Mouse (Mus musculus) hindbrain, embryonic 13.5 days (tissue): Measurements from ENCODE around the gene Tmem220. TPM values are rescaled to one million over a fixed set of nuclear protein-coding genes. Genes with fewer than 3 reads are reported as not detected.

ENCODE experiments used
- ATAC-seq: fragments of 200-750 bp; cut with Nextera tagmentation; 2 replicates; pipeline ENCODE4 v1.8.0; 2017; ENCODE audit warnings: moderate TSS enrichment; ENCODE audit not compliant: low FRiP score
- H3K27ac ChIP-seq: fragments of 300-500 bp; sonication (generic); 2 replicates; pipeline ENCODE4 v1.5.1; 2015; ENCODE audit warnings: inconsistent platforms, mild to moderate bottlenecking, moderate library complexity
- H3K27me3 ChIP-seq: fragments of 300-500 bp; sonication (generic); 2 replicates; pipeline ENCODE4 v1.6.1; 2015; ENCODE audit warnings: mild to moderate bottlenecking, inconsistent platforms
- H3K36me3 ChIP-seq: fragments of 300-500 bp; sonication (generic); 2 replicates; pipeline ENCODE4 v1.6.1; 2015; ENCODE audit warnings: mild to moderate bottlenecking, inconsistent platforms
- H3K4me1 ChIP-seq: fragments of 300-500 bp; sonication (generic); replicated peaks from 2 replicates; pipeline ENCODE4 v1.6.1; 2015; ENCODE audit warnings: inconsistent platforms
- H3K4me2 ChIP-seq: fragments of 300-500 bp; sonication (generic); 2 replicates; pipeline ENCODE4 v1.6.1; 2015; ENCODE audit warnings: inconsistent platforms, mild to moderate bottlenecking, moderate library complexity
- H3K4me3 ChIP-seq: fragments of 300-500 bp; sonication (generic); 2 replicates; pipeline ENCODE4 v1.5.1; 2015; ENCODE audit warnings: mild to moderate bottlenecking, inconsistent platforms
- H3K9ac ChIP-seq: fragments of 300-500 bp; sonication (generic); 2 replicates; pipeline ENCODE4 v1.6.1; 2015; ENCODE audit warnings: mild to moderate bottlenecking, inconsistent platforms
- H3K9me3 ChIP-seq: fragments of 300-500 bp; sonication (generic); 2 replicates; pipeline ENCODE4 v1.6.1; 2016; ENCODE audit warnings: inconsistent platforms
- WGBS: fragments of 180-500 bp; shearing (Covaris S2); methylation state at CpG from one replicate; pipeline ENCODE4 v1.1.7; 2015; 5-methylcytosine and 5-hydroxymethylcytosine counted together
- polyA plus RNA-seq: library from polyadenylated mRNA; unstranded; fragments of >200 nt; fragmentation: Nextera tagmentation; extraction: Ambion mirVana; gene quantifications from 2 replicates; pipeline ENCODE4 v1.2.1, GENCODE M21; 2015

The Tmem220 gene
- polyA plus RNA-seq, 1 experiment from 2014 or later: 1.0 TPM

DNA sequence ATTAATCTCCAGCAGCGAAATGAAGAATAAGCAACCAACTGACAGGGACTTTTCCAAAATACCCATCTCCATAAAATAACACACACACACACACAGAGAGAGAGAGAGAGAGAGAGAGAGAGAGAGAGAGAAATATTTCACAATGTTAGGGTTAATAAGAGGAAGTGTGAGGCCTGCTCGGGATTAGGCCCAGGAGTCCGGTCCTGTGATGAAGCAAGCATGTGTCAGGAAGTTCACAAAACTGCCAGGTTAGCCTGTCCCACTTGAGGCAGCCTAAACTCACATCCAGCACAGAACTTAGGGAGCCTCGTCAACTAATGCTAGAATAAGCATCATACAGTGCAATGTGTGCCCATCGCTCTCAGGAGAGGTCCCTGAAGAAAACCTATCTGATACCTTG is 22.2 kb downstream of the Tmem220 start:
- peaks cover 29% of the 10 kb centered on the region for H3K36me3 ChIP-seq
- WGBS: 91% methylated on average over 5 of the region's 5 CpGs
- no peak overlapping the region for H3K4me3 ChIP-seq
- no peak for ATAC-seq
- no peak overlapping the region for H3K4me2 ChIP-seq
- no peaks in the 10 kb centered on the region for H3K9me3 ChIP-seq
- H3K27me3 ChIP-seq: no peaks in the 10 kb centered on the region
- H3K27ac ChIP-seq: no peak overlapping the region
- no peak overlapping the region for H3K9ac ChIP-seq
- H3K4me1 ChIP-seq: peaks cover 9% of the 10 kb centered on the region; the same call in 1 of the 2 replicates

DNA sequence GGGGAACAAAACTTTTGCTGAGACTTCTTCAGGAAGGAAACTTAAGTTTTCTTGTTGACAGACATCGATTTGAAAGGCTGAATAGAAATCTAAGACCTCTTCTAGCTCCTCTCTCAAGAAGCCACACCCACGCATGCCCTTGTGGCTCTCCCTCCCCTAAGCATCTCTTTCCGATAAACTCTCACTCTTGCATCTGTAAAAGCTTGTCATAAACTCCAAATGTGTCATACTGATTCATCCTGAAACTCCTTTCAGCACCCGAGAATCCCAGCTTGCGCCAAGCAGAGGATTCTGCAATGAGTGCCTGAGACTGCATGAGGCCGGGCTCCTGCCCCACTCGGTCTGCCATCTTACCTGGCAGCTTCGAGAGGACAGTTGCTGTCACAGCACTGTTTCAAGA is 23.5 kb downstream of the Tmem220 start:
- Histone ChIP-seq H3K9ac (no peak overlapping the region), H3K4me1 (peaks cover 15% of the 10 kb centered on the region), H3K27ac (no peak overlapping the region), H3K4me3 (no peak overlapping the region), H3K4me2 (no peak overlapping the region), H3K36me3 (peaks cover 26% of the 10 kb centered on the region), H3K27me3 (no peaks in the 10 kb centered on the region), H3K9me3 (no peaks in the 10 kb centered on the region)
- no peak for ATAC-seq
- WGBS: 93% methylated on average over 8 of the region's 8 CpGs

DNA sequence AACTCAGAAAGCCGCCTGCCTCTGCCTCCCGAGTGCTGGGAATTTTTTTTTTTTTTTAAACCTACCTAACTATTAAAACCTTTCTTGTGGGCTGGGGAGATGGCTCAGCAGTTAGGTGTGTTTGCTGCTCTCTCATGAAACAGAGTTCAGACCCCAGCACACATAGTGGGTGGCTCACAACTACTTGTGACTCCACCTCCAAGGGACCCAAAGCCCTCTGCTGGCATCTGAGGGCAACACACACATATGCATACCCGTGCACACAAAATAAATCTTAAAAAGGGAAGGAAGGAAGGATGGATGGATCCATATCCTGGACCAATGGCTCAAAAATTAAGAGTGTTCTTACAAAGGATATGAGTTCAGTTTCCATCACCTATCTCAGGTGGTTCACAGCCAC is 24.3 kb downstream of the Tmem220 start:
- Histone ChIP-seq H3K4me3 (no peak overlapping the region), H3K9ac (no peak overlapping the region), H3K9me3 (no peaks in the 10 kb centered on the region), H3K4me1 (peaks cover 23% of the 10 kb centered on the region), H3K36me3 (peaks cover 26% of the 10 kb centered on the region), H3K27me3 (no peaks in the 10 kb centered on the region), H3K27ac (no peak overlapping the region), H3K4me2 (no peak overlapping the region)
- WGBS: 94% methylated on average over 3 of the region's 3 CpGs
- no peak for ATAC-seq

DNA sequence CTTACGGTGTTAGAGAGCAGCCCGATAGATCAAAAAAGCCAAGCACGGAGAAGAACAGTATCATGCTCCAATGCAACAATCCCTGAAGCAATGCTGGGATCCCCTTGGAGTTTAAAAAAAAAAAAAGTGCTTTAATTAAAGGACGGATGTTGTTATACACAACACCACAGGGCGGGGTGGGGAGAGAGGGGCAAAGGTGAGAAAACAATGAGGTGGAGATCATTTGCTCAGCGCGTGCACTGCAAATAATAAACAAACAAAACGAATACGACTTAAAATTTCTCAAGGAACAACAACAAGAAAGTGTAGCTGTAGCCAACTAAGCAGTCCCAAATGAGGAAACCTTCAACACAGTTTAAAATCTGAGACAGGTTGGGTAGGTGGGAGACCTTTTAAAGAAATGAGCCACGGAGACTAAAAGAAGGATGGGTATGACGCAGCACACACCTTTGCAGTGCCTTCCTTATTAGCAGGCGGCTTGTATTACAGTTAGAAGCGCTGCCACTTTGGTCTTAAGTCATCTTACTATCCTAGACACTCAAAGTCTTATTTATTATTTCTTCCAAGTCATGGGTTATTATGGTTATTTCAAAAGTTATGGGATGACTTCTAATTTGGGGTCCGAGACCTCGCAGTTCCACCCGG is 26.8 kb downstream of the Tmem220 start:
- peak; percentile 69 for ATAC-seq
- peaks cover 34% of the 10 kb centered on the region for H3K36me3 ChIP-seq
- H3K4me2 ChIP-seq: peak overlapping the region; percentile 75
- peaks cover 25% of the 10 kb centered on the region for H3K4me1 ChIP-seq
- WGBS: 11% methylated on average over 16 of the region's 16 CpGs
- peak overlapping the region; percentile 88 for H3K27ac ChIP-seq
- peak overlapping the region; percentile 100 for H3K4me3 ChIP-seq
- H3K9ac ChIP-seq: peak overlapping the region; percentile 89
- no peaks in the 10 kb centered on the region for H3K9me3 ChIP-seq
- H3K27me3 ChIP-seq: no peaks in the 10 kb centered on the region

DNA sequence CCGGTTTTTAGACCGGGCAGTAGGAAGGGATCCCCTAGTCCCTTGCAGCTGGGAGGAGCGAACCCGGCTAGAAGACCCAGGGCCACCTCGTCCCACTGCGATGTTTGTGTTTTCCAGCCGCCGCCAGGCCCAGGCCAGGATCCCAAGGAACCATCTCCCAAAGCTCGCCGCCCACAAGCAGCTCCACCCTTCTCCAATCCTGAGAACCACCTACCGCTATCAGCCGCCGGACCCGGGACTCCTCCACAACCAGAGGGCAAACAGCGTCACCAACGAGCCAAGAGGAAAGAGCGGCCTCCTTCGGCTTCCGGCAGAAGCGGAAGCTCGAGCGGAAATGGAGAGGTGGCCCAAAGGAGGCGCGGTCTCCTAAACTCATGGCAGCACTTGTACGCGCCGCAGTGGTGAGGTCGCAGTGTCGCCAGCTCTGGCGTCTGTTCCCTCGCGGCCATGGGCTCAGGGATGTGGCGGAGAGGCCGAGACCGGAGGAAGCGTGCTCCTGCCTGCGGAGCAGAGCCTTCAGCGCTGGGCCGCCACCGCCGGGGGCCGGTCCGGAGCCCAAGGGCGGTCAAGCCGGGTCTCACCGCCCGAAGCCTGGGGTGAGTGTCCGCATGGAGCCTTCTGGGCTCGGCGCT is 27.5 kb downstream of the Tmem220 start, which contains the start of the genes Adprm and Sco1:
Gene Adprm (minus strand): TSS at position 274 of the 632 bp plus-strand sequence.
Gene Sco1 (plus strand): TSS at position 350 of the 632 bp plus-strand sequence.
- peaks cover 25% of the 10 kb centered on the region for H3K4me1 ChIP-seq
- peak within 1 kb of the TSS; percentile 89 for H3K9ac ChIP-seq
- peak within 1 kb of the TSS; percentile 75 for H3K4me2 ChIP-seq
- H3K4me3 ChIP-seq: peak within 1 kb of the TSS; percentile 100
- peak within 1 kb of the TSS; percentile 88 for H3K27ac ChIP-seq
- no peaks in the 10 kb centered on the region for H3K27me3 ChIP-seq
- H3K36me3 ChIP-seq: peaks cover 39% of the 10 kb centered on the region
- ATAC-seq: peak; percentile 95
- no peaks in the 10 kb centered on the region for H3K9me3 ChIP-seq
- WGBS: under 1% methylated on average over 50 of the region's 50 CpGs

DNA sequence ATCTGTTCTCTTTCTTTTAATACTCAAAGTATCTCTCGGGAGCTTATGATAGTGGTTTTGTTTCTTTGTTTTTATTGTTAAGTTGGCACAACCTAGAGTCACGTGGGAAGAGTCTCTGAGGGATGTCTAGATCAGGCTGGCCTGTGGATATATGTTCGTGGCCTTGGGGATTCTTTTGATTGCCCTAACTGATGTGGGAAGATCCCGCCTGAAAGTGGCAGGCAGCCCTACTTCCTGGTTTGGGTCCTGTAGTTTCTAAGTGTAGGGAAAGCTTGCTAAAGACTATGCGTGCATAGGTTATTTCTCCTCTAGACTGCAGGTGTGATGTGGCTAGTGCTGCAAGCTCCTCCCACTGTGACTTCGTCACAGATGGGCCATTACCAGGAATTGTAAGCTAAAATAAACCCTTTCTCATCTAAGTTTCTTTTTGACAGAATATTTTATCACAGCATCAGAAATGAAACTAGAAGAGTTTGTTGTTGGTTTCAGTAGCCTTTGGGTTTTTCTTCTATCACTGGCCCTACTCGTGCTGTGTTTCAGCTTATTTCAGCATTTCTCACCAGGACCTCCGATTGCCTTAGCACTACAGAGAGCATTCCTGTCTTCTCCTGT is 29.9 kb downstream of the Tmem220 start:
- no peak overlapping the region for H3K27ac ChIP-seq
- ATAC-seq: no peak
- no peaks in the 10 kb centered on the region for H3K9me3 ChIP-seq
- no peaks in the 10 kb centered on the region for H3K27me3 ChIP-seq
- WGBS: 91% methylated on average over 8 of the region's 8 CpGs
- H3K36me3 ChIP-seq: peaks cover 49% of the 10 kb centered on the region
- H3K4me2 ChIP-seq: no peak overlapping the region
- H3K9ac ChIP-seq: no peak overlapping the region
- H3K4me3 ChIP-seq: no peak overlapping the region
- H3K4me1 ChIP-seq: peaks cover 25% of the 10 kb centered on the region

DNA sequence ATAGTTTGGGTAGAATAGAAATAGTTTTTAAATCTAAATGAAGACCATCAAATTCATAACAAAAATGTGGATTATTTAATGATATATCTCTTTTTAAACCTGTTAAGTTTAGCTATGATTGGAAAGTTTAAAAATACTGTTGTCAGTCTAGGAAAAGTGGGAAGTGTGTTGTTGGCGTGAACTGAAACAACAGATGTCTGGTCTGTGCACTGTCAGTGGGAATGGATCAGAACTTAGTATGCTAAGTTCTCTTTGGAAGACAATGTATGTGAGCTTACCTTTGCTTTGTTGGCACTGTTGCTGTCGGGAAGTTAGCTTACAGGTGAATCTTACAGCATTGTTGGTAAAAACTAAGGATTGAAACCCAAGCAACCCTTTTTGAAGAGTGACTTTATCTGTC is 36.4 kb downstream of the Tmem220 start:
- Histone ChIP-seq H3K36me3 (peaks cover 88% of the 10 kb centered on the region), H3K9ac (no peak overlapping the region), H3K4me1 (no peaks in the 10 kb centered on the region), H3K4me2 (no peak overlapping the region), H3K9me3 (no peaks in the 10 kb centered on the region), H3K27me3 (no peaks in the 10 kb centered on the region), H3K27ac (no peak overlapping the region), H3K4me3 (no peak overlapping the region)
- 91% methylated on average over 2 of the region's 2 CpGs for WGBS
- no peak for ATAC-seq

DNA sequence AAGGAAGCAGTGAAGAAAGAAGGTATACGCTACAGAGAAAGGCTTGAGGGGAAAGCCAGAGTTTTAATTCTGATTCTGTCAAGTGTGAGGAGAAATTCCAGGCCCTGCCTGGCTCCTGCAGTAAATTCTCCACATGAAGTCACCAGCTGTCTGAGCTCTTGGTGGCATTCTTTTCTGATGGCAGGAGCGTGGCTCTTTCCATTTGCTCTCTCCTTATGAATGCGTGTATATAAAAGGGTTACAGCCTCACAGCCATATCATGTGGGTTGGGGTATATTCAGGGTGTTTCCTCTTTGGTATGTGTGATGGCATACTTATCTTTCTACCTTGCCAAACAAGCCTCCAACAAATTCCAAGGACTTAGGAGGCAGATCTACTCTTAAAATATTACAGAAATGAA is 37.8 kb downstream of the Tmem220 start:
- H3K36me3 ChIP-seq: peaks cover 83% of the 10 kb centered on the region
- H3K9ac ChIP-seq: no peak overlapping the region
- H3K27ac ChIP-seq: no peak overlapping the region
- WGBS: 97% methylated on average over 3 of the region's 3 CpGs
- no peaks in the 10 kb centered on the region for H3K9me3 ChIP-seq
- no peaks in the 10 kb centered on the region for H3K27me3 ChIP-seq
- no peak overlapping the region for H3K4me2 ChIP-seq
- H3K4me1 ChIP-seq: no peaks in the 10 kb centered on the region
- ATAC-seq: no peak
- no peak overlapping the region for H3K4me3 ChIP-seq

DNA sequence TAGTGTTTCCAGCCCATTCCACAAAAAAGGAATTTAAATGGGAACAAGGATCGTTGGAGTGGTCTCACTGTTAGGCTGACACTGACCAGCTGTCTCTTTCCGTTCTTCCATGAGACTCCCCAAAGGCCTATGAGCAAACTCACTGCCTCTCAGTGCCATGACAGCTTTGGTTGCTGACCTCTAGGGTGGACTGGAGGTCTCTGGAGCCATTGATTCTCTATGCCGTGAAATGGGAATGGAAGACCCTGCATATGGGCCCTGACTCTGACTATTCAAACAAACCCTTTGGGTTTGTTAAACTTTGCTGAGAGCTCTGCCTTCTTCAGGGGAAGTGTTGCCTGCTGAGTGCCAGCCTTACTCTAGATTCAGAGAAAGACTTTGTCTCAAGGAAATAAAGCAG is 42.8 kb downstream of the Tmem220 start:
- WGBS: 90% methylated on average over 3 of the region's 3 CpGs
- Histone ChIP-seq H3K4me1 (no peaks in the 10 kb centered on the region), H3K4me2 (no peak overlapping the region), H3K27ac (no peak overlapping the region), H3K9ac (no peak overlapping the region), H3K9me3 (no peaks in the 10 kb centered on the region), H3K4me3 (no peak overlapping the region), H3K36me3 (peaks cover 45% of the 10 kb centered on the region), H3K27me3 (no peaks in the 10 kb centered on the region)
- no peak for ATAC-seq

DNA sequence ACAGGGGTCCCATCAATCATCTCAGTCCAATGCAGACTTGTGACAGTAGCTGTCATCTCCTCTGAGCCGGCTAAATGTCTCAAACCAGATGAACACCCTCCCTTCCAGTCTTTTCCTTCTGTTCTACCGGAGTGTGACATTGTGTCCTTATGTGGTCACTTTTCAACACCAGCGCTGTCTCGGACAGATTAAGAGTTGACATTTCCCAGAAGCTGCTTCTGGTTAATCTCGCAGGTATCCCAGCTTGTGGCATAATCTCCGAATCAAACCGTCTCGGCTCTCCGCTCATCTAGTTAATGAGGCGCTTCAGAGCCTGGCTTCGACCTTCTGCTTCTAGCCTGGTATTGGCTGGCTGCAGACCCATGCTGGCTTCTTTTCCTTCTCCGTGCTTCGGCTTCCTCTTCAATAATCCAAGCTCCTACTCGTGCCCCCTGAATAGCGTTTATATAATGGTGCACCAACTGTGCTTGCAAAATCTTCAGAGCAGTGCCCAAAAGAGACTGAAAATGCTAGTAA is 47.7 kb downstream of the Tmem220 start:
- Histone ChIP-seq H3K27ac (no peak overlapping the region), H3K4me1 (0 out of 2 replicates have a peak, but pooled peaks cover 3% of the 10 kb centered on the region), H3K4me3 (no peak overlapping the region), H3K4me2 (no peak overlapping the region), H3K9me3 (no peaks in the 10 kb centered on the region), H3K27me3 (no peaks in the 10 kb centered on the region), H3K36me3 (peaks cover 1% of the 10 kb centered on the region; the same call in 1 of the 2 replicates), H3K9ac (no peak overlapping the region)
- WGBS: 63% methylated on average over 15 of the region's 15 CpGs
- ATAC-seq: 0 out of 2 replicates have a peak, but pooled peaks have one; percentile 7

DNA sequence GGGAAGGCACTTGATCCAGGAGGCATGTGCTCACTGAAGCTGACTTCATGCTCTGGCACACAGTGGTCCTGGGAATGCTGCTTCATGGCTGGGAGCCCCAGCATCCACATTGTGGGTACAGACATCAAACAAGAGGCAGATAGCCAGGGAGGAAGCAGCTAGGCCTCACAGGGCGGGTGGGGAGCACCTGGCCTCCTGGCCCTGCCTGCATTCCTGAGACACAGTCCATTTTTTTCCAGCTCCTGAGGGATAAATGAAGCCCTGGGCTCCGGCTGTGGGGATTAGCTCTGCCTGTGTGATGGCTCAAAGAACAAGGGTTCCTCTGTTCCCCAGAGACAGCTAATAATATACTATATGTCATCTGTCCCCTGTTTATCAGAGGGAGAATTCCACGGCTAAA is 50.1 kb downstream of the Tmem220 start:
- Histone ChIP-seq H3K27me3 (no peaks in the 10 kb centered on the region), H3K9me3 (no peaks in the 10 kb centered on the region), H3K4me1 (peaks cover 8% of the 10 kb centered on the region), H3K4me2 (no peak overlapping the region), H3K9ac (no peak overlapping the region), H3K27ac (no peak overlapping the region), H3K36me3 (no peaks in the 10 kb centered on the region), H3K4me3 (no peak overlapping the region)
- no peak for ATAC-seq
- WGBS: 33% methylated on average over 3 of the region's 3 CpGs

DNA sequence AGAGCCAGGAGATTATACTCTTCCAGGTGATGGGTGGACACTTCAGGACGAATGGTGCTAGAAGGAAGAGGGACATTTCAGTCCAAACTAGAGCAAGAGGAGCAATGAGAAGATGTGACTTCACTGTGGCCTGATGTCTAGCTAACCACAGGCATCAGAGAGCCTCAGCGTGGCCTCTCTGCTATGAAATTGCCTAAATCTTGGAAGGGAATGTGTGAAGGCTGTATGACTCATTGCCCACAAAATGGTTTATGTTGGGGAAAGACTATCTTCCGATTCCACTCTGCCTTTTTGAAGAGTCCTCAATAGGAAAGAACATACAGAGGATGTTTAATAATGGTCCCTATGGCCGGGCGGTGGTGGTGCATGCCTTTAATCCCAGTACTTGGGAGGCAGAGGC is 51.8 kb downstream of the Tmem220 start:
- 87% methylated on average over 5 of the region's 5 CpGs for WGBS
- Histone ChIP-seq H3K4me1 (peaks cover 18% of the 10 kb centered on the region), H3K9ac (no peak overlapping the region), H3K36me3 (no peaks in the 10 kb centered on the region), H3K4me2 (no peak overlapping the region), H3K4me3 (no peak overlapping the region), H3K27me3 (no peaks in the 10 kb centered on the region), H3K9me3 (no peaks in the 10 kb centered on the region), H3K27ac (no peak overlapping the region)
- no peak for ATAC-seq
